Mouse (Mus musculus): ENCODE results near the gene Tnfaip6. TPM values are rescaled to one million over a fixed set of nuclear protein-coding genes. Genes with fewer than 3 reads are reported as not detected.
"Not testable (repeated sequence)": the region's sequence is repeated elsewhere in the genome, so short reads cannot be mapped to it uniquely, and the experiment has no call there.

Gene Tnfaip6
- polyA plus RNA-seq (2015; fragmentation: Nextera tagmentation; extraction: Ambion mirVana) = 1.7 and 2.4 TPM in 2 replicates

DNA sequence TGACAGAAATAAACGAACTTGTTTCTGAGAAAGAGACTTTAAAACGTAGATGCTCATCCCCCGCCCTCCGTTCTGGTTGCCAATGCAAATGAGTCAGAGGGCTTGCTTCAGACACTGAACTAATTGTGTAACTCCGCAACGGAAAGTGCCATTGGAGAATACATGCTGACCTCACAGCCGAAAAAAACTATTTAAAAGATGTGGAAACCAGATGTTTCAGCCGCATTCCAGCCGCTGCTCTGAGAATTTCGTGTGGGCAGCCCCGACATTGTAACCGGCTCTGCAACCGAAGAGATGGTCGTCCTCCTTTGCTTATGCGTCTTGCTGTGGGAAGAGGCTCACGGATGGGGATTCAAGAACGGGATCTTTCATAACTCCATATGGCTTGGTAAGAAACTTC is at the start of gene Tnfaip6:
TSS of gene Tnfaip6 (plus strand) at position 128 of the 400 bp plus-strand sequence.
- 0 out of 2 replicates have a peak, but pooled peaks cover 5% of the 10 kb centered on the region for H3K27me3 ChIP-seq (replicated peaks; ENCODE audit: control insufficient read depth, insufficient read depth, low read length)
- H3K9me3 ChIP-seq (ENCODE audit: control insufficient read depth) = no peaks in the 10 kb centered on the region
- peak within 1 kb of the TSS; percentile 60 for H3K4me2 ChIP-seq (replicated peaks; ENCODE audit: low read depth)
- H3K27ac ChIP-seq (ENCODE audit: low read depth, low read length) = no peak within 1 kb of the TSS
- 2% methylated on average over 17 of the region's 17 CpGs for WGBS
- TF ChIP-seq CTCF (IDR thresholded peaks at IDR 0.05; ENCODE audit: low read depth) = no peak
- no peak within 1 kb of the TSS for H3K9ac ChIP-seq (ENCODE audit: low read depth, low read length)
- H3K4me3 ChIP-seq (ENCODE audit: low read depth, low read length) = peak within 1 kb of the TSS; percentile 31
- H3K36me3 ChIP-seq (ENCODE audit: control insufficient read depth, insufficient read depth) = no peaks in the 10 kb centered on the region
- H3K4me1 ChIP-seq (replicated peaks; ENCODE audit: control insufficient read depth, insufficient read depth, low read length) = no peaks in the 10 kb centered on the region
- no peak for ATAC-seq

DNA sequence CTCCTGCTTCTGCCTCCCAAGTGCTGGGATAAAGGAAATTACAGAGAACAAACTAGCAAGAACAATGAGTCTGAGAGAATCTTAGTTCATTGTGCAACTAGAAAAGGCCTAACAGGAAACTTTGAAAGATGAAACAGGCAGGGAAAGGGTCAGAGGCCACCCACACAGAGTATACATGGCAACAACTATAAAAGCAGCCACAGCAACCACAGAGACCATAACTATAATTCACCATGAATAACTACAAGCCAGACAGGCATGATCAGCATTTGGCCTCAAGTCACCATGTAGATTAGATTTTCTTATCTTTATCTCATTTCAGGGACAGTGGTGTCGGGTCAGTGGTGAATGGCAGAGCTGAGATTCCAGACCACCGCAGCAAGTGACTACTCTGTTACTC is 48.2 kb upstream of the Tnfaip6 start:
- no peak for TF ChIP-seq CTCF (IDR thresholded peaks at IDR 0.05; ENCODE audit: low read depth)
- H3K4me2 ChIP-seq (replicated peaks; ENCODE audit: low read depth) = no peak overlapping the region
- WGBS = 68% methylated on average over 2 of the region's 2 CpGs

DNA sequence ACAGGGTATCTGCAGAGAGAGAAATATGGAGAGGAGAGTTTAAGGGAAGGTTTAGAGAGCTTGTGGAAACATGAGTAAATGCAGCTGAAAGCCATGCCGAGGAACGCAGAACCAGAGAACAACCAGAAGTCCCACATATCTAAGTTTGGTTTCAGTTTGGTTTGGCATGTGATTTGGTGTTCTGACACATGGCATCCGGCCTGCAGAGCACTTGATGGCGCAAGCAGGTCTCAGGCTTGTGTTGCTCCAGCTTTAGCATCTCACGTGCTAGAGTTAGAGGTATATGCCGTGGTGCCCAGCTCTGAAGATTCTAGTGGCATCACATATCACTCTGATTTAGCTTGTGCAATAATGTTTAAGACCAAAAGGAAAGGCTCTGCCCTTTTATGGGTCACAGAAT is 46.4 kb upstream of the Tnfaip6 start:
- Histone ChIP-seq H3K36me3 (ENCODE audit: control insufficient read depth, insufficient read depth) (no peaks in the 10 kb centered on the region), H3K4me1 (replicated peaks; ENCODE audit: control insufficient read depth, insufficient read depth, low read length) (no peaks in the 10 kb centered on the region), H3K9me3 (ENCODE audit: control insufficient read depth) (no peaks in the 10 kb centered on the region), H3K4me2 (replicated peaks; ENCODE audit: low read depth) (no peak overlapping the region), H3K9ac (ENCODE audit: low read depth, low read length) (no peak overlapping the region), H3K4me3 (ENCODE audit: low read depth, low read length) (no peak overlapping the region), H3K27me3 (replicated peaks; ENCODE audit: control insufficient read depth, insufficient read depth, low read length) (no peaks in the 10 kb centered on the region), H3K27ac (ENCODE audit: low read depth, low read length) (no peak overlapping the region)
- TF ChIP-seq CTCF (IDR thresholded peaks at IDR 0.05; ENCODE audit: low read depth) = no peak
- WGBS = 92% methylated on average over 6 of the region's 6 CpGs
- ATAC-seq = no peak

More for the DNA sequence above, 48.2 kb upstream of the Tnfaip6 start:
- no peak overlapping the region for H3K4me3 ChIP-seq (ENCODE audit: low read depth, low read length)
- H3K4me1 ChIP-seq (replicated peaks; ENCODE audit: control insufficient read depth, insufficient read depth, low read length) = no peaks in the 10 kb centered on the region
- H3K36me3 ChIP-seq (ENCODE audit: control insufficient read depth, insufficient read depth) = no peaks in the 10 kb centered on the region
- no peak for ATAC-seq
- H3K9ac ChIP-seq (ENCODE audit: low read depth, low read length) = no peak overlapping the region
- no peak overlapping the region for H3K27ac ChIP-seq (ENCODE audit: low read depth, low read length)
- no peaks in the 10 kb centered on the region for H3K9me3 ChIP-seq (ENCODE audit: control insufficient read depth)
- no peaks in the 10 kb centered on the region for H3K27me3 ChIP-seq (replicated peaks; ENCODE audit: control insufficient read depth, insufficient read depth, low read length)

DNA sequence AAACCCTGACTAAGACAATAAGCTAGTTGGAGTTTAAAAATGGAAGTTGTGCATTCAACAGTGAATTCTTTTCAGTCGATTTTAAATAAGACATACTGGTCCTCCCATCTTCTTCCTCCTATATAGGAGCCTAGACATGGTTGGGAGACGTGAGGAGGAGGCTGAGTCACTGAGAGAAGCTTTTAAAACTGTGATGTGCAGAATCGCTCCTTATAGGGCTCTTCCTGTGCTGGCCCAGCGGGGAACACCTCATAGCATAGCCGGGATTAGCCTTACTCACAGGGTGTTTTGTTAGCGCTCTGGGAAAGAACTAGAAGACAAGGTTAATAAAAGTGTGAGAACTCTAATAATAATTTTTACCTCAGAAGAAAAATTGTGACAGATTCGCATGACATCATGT is 37.8 kb upstream of the Tnfaip6 start:
- ATAC-seq = no peak
- Histone ChIP-seq H3K4me2 (replicated peaks; ENCODE audit: low read depth) (no peak overlapping the region), H3K36me3 (ENCODE audit: control insufficient read depth, insufficient read depth) (no peaks in the 10 kb centered on the region), H3K4me1 (replicated peaks; ENCODE audit: control insufficient read depth, insufficient read depth, low read length) (no peaks in the 10 kb centered on the region), H3K27me3 (replicated peaks; ENCODE audit: control insufficient read depth, insufficient read depth, low read length) (no peaks in the 10 kb centered on the region), H3K4me3 (ENCODE audit: low read depth, low read length) (no peak overlapping the region), H3K9me3 (ENCODE audit: control insufficient read depth) (no peaks in the 10 kb centered on the region), H3K9ac (ENCODE audit: low read depth, low read length) (no peak overlapping the region), H3K27ac (ENCODE audit: low read depth, low read length) (no peak overlapping the region)
- TF ChIP-seq CTCF (IDR thresholded peaks at IDR 0.05; ENCODE audit: low read depth) = no peak
- WGBS = 66% methylated on average over 7 of the region's 7 CpGs

DNA sequence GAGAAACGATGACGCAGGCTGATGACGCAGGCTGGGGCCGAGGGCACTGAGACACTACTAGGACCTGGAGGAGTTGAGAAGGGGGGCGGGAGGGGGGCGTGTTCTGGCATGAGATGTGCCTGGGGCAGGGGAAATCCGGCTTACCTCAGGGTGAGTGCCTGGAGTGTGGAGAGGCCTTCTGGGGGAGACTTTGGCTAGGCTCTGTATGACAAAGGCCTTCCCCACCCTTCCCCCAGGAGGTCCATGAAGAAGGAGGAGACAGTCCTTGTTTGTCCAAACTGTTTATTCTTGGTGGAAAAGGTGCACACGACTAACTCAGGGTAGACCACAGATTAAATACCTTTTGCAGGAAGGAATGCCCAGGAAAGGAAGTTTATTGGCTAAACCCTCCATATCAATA is 36.3 kb upstream of the Tnfaip6 start:
- TF ChIP-seq CTCF (IDR thresholded peaks at IDR 0.05; ENCODE audit: low read depth) = no peak
- Histone ChIP-seq H3K4me3 (ENCODE audit: low read depth, low read length) (no peak overlapping the region), H3K36me3 (ENCODE audit: control insufficient read depth, insufficient read depth) (no peaks in the 10 kb centered on the region), H3K9me3 (ENCODE audit: control insufficient read depth) (no peaks in the 10 kb centered on the region), H3K4me2 (replicated peaks; ENCODE audit: low read depth) (no peak overlapping the region), H3K9ac (ENCODE audit: low read depth, low read length) (no peak overlapping the region), H3K4me1 (replicated peaks; ENCODE audit: control insufficient read depth, insufficient read depth, low read length) (no peaks in the 10 kb centered on the region), H3K27ac (ENCODE audit: low read depth, low read length) (no peak overlapping the region), H3K27me3 (replicated peaks; ENCODE audit: control insufficient read depth, insufficient read depth, low read length) (no peaks in the 10 kb centered on the region)
- ATAC-seq = no peak
- 82% methylated on average over 8 of the region's 8 CpGs for WGBS

DNA sequence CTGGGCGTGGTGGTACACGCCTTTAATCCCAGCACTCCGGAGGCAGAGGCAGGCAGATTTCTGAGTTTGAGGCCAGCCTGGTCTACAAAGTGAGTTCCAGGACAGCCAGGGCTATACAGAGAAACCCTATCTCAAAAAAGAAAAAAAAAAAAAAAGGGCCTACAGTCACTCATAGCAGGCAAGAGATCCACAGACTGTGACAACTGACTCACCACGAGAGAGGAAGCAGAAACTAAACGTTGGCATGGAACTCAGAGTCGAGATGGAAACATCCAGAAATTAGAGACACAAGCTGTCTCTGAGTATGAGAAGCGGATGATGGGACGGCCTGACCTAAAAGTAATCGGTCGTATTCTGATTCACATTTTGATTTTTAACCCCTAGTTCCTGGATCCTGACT is 35.5 kb upstream of the Tnfaip6 start:
- H3K4me2 ChIP-seq (replicated peaks; ENCODE audit: low read depth); H3K9me3 ChIP-seq (ENCODE audit: control insufficient read depth); ATAC-seq; H3K27ac ChIP-seq (ENCODE audit: low read depth, low read length); H3K4me1 ChIP-seq (replicated peaks; ENCODE audit: control insufficient read depth, insufficient read depth, low read length); H3K27me3 ChIP-seq (replicated peaks; ENCODE audit: control insufficient read depth, insufficient read depth, low read length); H3K4me3 ChIP-seq (ENCODE audit: low read depth, low read length); H3K9ac ChIP-seq (ENCODE audit: low read depth, low read length); H3K36me3 ChIP-seq (ENCODE audit: control insufficient read depth, insufficient read depth): not testable (repeated sequence)
- WGBS = 82% methylated on average over 10 of the region's 10 CpGs

DNA sequence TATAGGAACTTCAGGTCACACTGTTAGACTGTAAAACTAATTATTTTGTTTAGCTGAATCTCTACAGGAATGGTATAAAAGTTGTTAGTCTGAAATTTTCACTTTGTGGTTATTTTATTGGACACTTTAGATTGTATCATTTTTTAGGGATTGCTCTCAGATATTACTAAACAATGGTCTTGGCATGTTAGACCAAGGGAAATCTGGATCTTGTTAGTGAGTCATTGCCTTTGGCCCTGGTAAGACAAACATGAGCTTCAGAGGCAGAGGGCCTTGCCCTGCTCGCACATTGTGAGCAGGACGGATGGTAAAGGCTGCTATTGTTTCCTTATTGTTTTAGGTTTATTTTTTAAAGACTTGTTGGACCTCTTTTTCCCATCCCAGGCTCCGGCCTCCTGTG is 31.4 kb upstream of the Tnfaip6 start:
- H3K4me3 ChIP-seq (ENCODE audit: low read depth, low read length) = no peak overlapping the region
- H3K36me3 ChIP-seq (ENCODE audit: control insufficient read depth, insufficient read depth) = no peaks in the 10 kb centered on the region
- TF ChIP-seq CTCF (IDR thresholded peaks at IDR 0.05; ENCODE audit: low read depth) = no peak
- H3K27ac ChIP-seq (ENCODE audit: low read depth, low read length) = no peak overlapping the region
- ATAC-seq = no peak
- no peak overlapping the region for H3K9ac ChIP-seq (ENCODE audit: low read depth, low read length)
- no peaks in the 10 kb centered on the region for H3K4me1 ChIP-seq (replicated peaks; ENCODE audit: control insufficient read depth, insufficient read depth, low read length)
- no peak overlapping the region for H3K4me2 ChIP-seq (replicated peaks; ENCODE audit: low read depth)
- H3K27me3 ChIP-seq (replicated peaks; ENCODE audit: control insufficient read depth, insufficient read depth, low read length) = no peaks in the 10 kb centered on the region
- 67% methylated on average over 3 of the region's 3 CpGs for WGBS
- H3K9me3 ChIP-seq (ENCODE audit: control insufficient read depth) = no peaks in the 10 kb centered on the region

DNA sequence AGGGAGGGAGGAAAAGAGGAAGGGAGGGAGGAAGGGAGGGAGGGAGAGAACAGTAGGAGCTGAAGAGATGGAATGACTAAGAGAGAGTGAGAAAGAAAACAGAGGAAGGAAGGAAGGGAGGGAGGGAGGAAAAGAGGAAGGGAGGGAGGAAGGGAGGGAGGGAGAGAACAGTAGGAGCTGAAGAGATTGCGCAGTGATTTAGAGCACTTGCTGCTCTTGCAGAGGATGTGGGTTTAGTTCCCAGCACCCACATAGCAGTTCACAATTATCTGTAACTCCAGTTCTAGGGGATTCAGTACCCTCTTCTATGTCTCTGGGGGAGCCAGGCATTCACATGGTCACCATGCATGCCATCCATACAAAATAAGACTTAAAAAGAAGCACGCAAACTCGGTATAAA is 26.0 kb upstream of the Tnfaip6 start:
- H3K4me1 ChIP-seq (replicated peaks; ENCODE audit: control insufficient read depth, insufficient read depth, low read length); H3K4me2 ChIP-seq (replicated peaks; ENCODE audit: low read depth); ATAC-seq; H3K27me3 ChIP-seq (replicated peaks; ENCODE audit: control insufficient read depth, insufficient read depth, low read length); H3K9me3 ChIP-seq (ENCODE audit: control insufficient read depth); H3K4me3 ChIP-seq (ENCODE audit: low read depth, low read length); H3K27ac ChIP-seq (ENCODE audit: low read depth, low read length); H3K36me3 ChIP-seq (ENCODE audit: control insufficient read depth, insufficient read depth); H3K9ac ChIP-seq (ENCODE audit: low read depth, low read length): not testable (repeated sequence)
- WGBS = 84% methylated on average over 3 of the region's 3 CpGs
